Mouse (Mus musculus): ENCODE data around the gene Plekho1.

Gene Plekho1

DNA sequence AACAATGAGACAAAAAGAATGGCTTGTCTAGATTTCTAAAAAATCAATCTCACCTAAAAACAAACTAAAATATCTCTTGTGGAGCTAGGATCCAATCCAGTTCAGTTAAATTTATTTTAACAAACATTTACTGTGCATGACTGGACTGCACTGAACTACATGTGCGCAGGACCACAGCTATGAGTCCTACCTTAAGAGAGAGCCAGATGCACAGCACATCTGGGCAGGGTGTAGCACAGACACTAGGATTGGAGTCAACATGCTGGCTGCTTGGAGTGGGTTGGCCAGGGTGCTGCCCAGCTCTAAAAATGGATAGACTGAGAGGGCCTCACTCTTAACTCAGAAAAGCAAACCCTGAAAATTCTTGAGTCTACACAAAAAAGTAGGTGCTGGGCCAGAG, 5.8 kb upstream of the Plekho1 start:
- DNase-seq, result no peak

DNA sequence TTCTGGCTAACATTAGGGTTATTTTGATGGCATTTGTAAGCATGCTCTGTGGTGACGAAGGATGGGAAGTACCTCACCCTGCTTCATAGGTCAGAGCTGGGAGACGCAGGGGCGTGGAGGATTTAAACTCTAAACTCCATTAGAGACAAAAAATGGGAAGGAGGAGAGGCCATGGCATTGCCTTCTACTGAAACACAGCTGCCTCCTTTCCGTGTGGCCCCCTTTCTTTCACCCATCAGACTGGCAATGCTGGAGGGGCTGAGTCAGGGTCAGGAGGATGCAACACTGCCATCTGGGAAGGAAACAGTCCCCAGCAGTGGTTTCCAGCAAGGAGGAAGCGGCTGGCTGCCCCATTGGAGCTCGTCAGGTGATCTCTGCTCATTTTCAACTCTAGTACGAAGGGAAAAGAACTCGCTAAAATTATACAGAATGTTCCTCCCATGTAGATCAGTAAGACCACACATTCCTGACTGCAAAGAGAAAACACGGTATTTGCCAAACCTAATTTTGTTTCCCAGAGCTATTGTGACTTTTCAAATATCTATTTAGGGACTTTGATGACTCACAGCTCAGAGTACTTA, 5.2 kb upstream of the Plekho1 start:
- DNase-seq, result no peak

DNA sequence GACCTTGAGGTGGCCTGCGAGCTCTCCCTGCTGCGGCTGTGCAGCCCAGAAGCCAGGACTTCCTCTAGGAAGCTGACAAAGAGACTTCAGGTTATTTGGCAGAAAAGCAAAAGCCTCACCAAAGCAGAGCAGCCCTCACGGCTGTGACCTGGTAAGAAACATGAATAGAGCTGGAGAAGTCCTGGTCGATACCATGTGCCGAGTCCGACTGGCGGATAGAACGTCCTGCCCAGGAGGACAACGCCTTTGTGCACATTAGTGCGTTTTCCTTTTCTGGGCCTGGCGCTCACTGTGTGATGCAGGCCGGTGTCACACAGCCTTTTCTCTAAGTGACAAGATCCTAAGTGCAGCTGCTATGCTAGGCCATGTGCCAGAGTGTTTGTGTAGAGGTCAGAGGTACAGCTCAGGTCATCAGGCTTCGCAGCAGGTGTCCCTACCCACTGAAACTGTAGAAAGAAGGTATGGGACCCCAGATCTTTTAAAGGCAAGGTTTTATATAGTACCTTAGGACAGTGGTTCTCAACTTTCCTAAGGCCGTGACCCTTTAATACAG, 4.4 kb upstream of the Plekho1 start:
- no peak for DNase-seq

DNA sequence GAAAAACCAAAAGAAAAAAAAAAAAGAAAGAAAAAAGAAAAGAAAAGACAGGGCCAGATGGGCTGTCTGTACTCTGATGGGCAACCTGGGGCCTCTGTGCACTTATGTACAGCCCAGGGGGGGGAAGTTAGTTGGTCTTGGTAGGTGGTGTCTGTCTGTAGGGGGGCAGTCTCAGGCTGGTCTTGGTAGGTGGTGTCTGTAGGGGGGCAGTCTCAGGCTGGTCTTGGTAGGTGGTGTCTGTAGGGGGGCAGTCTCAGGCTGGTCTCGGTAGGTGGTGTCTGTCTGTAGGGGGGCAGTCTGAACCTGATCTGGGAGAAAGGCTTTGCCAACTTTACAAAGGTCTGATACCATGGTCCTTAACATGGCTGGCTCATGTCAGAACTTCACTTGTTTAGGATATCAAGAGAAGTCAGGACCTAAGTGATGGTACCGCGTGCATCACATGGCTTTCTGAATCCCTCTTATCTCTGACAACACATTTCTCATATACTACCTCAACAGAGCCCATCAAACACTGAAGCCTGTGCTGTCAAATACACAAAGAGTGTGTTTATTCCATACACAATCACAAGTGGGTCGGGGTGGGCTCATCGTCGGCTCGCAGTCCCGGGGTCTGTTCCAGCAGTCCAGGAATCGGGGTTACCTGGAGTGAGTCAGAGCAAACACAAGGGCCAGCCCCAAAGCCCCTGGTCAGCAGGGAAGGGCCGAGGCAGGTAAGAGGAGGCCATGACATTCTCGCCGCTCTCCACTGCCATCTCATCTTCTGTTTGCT, 3.7 kb upstream of the Plekho1 start:
- no peak for DNase-seq

DNA sequence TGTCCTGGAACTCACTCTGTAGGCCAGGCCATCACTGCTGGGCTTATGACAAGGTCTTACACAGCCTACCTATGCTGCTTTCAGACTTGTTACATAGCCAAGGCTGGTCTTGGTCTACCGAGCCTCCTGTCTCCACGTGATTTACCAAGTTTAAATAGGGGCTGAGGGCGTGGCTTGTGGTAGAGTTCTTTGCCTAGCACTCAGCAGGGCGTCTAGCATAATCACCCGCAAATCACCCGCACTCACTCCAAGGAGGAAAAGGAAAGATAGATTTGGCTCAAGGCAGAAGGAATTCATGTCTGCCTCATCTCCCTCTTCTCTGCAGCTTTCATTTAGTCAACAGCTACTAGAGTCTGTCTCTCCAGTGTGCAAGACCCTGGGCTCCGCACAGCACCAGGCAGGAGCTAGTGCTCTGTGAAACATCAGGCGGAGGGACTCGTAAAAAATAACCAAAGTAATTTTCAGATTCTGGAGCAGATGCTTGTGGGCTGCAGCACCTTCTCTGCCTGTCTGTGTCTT, 1.5 kb upstream of the Plekho1 start:
- DNase-seq, result peak in 1 of 2 experiments; percentile 43

DNA sequence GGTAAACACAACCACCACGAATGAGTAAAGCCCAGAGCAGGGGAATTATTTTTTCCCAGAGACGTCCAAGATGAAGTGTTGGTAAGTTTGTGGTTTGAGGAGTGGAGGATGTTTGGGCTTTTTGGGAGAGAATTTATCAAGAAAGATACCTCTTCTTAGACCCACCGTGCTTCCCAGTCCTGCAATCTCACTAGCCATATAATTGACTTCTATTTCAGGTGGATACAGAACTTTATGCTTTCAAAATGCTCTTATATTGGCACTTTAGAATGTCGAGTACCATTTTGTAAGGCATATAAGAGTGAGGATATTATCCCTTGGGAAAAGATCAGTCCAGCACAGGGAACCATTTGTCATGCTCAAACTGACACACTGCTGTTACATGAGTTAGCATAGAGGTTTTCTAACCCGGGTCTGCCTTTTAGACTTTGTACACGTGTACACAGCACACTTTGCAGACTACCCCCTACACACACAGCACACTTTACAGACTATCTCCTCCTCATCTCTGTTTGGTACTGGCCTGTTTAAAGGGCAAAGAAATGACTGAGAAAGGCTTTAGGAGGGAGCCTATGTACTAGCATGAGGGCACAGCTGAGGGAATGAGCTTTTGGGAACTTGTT, 761 bp upstream of the Plekho1 start:
- DNase-seq, result no peak

DNA sequence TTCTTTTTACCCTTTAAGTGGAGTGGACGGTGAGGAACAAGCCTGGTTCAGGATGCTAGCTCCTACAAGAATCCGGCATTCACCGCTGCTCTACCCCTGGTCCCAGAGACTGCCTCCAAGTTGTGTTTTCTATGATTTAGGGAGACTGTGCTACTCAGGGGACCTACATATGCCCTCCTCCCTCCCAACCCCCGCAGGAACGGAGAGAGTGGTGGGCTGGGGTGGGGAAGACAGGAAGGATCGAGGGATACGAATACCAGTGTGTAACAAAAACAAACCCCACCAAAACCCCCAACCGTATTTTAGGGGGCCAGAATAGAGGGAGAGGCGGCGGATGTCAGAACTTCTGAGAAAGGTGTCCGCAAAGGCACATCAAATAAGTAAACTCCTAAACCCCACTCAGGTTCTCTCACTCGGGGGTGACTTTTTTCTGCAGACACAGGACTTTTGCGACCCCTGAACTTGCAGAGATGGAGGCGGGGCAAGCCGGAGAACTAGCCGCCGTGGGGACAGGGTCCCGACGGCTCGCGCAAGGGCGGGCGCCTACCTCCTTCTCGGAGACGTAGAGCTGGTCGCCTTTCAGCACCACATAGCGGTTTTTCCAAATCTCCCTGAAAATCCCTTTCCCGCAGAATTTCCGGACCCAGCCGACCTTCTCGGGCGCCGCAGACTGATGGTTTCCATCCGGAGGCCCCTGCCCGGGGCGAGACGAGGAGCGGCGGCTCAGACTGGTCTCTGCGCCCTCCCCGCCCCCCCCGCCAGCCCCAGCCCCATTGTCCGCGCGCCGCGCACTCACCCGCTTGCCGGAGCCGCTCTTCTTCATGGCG, 613 bp downstream of the Plekho1 start:
- DNase-seq, result peak in 1 of 2 experiments; percentile 30

DNA sequence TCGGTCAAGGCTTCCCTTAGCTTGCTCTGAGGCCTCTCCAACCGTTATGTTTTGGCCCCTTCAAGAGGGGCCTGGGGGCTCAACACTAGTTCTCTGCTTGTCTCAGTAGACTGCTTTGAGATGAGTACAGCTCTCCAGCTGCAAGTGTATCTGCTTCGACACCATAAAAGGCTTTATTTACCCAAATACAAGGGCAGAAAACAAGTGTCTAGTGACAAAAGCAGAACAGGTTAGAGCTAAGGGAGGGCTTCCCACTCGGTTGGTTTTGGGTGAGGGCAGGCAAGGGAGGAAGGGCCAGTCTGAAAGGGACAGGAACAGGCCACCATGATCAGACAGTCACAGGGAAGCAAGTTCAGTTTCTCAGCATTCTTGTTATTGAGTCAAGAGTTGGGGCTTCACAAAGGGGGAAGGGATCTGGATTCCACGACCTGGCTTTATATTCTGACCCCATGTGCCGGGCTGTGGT, 1.4 kb downstream of the Plekho1 start:
- DNase-seq, result no peak

DNA sequence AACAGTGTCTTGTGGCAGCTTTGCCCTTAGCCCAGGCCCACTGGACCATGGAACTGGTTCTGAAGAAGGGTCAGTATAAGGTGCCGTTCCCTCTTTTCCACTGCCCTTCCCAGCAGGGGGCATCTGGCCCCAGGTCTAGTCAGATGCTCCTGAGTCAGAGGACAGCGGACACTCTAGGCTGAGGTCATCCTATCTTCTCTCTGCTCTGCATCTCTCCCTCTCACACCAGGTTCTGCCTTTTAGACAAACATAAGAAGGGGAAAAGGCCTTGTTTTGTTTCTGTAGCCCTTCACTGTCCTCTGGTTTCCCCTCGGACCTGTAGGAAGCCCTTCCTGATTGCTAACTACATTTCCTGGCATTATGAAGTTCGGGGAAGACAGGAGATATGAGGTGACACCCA, 1.9 kb downstream of the Plekho1 start:
- DNase-seq, result no peak

DNA sequence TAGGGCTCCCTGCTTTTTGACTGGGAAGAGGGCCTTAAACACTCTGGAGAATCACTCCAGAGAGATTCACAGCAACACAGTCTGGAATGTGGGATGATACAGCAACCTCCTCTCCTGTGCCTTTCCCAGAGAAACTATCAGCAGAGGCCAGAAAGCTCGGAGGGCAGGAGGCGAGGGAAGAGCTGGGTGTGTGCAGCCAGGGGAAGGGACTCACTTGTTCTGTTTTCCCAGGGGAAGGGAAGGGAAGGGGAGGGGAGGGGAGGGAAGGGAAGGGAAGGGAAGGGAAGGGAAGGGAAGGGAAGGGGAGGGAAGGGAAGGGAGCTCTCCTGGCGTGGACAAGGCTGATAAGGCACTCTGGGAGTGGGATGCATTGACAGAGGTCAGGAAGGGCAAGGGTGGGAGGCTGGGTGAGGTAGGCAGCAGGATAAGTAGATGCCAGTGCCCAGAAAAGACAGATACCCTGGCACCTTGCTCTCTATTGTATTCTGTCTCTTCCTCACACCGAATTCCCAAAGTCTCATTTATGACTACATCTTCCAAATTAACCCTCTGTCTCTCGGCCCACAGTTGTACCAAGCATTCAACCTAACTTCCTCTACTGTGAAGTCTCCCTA, 2.7 kb downstream of the Plekho1 start:
- DNase-seq, result no peak

DNA sequence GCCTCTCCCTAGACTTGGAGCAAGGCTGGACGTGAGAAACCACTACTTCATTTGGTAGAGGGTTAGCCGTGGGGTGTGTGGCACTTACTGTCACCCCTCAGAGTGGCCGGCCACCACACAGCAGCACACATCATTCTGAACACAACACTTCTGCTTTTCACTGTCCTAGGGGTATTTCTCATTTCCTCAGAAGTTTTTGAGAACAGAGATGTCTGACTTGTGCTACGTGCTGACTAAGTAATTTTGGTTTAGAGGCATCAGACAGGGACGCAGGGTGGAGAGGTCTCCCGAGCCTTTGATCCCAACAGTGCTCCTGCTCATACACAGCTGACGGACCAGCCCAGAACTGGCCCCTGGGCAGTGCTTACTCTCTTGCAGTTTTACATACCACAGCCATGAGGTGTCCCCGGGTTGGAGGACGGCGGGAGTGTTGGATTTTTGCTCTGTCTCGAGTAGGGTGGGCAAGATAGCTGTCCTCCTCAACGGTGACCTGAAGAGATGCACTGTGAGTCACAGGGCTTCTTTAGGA, 5.3 kb downstream of the Plekho1 start:
- DNase-seq, result no peak

DNA sequence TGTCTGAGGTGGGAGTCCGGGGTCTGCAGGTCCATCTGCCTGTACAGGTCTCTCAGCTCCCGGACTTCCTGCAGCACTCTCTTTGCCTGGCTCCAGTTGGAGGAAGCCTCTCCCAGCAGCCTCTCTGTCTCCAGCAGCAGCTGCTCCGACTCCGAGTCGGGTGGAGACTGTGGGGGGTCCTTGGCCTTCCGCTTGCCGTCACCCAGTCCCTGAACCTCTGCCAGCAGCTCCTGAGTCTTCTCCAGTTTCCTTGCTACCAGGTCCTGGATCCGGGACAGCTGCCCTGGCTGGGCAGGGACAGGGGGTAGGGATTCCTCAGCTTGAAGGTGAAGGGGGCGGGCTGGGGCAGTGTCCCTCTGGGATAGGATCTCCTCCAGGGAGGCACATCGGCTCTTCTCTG, 6.8 kb downstream of the Plekho1 start:
- no peak for DNase-seq

DNA sequence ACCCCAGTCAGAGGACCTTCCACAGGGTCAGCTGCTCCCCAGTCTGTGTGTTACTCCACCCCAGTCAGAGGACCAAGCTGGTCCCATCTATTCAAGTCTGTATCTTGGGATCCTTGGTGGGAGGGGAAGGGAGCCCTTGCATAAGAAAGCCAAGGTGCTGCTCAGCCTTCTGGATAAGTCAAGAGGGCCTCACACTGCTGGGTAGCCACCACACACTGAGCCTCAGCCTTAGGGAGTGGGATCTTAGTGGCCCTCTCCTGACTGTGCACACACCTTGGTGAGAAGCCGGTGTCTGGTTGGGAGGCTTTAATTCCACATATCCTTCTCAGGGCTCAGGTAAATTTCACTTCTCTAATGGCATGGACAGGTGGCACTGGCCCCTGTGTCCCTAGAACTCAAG, 7.7 kb downstream of the Plekho1 start:
- DNase-seq, result no peak

DNA sequence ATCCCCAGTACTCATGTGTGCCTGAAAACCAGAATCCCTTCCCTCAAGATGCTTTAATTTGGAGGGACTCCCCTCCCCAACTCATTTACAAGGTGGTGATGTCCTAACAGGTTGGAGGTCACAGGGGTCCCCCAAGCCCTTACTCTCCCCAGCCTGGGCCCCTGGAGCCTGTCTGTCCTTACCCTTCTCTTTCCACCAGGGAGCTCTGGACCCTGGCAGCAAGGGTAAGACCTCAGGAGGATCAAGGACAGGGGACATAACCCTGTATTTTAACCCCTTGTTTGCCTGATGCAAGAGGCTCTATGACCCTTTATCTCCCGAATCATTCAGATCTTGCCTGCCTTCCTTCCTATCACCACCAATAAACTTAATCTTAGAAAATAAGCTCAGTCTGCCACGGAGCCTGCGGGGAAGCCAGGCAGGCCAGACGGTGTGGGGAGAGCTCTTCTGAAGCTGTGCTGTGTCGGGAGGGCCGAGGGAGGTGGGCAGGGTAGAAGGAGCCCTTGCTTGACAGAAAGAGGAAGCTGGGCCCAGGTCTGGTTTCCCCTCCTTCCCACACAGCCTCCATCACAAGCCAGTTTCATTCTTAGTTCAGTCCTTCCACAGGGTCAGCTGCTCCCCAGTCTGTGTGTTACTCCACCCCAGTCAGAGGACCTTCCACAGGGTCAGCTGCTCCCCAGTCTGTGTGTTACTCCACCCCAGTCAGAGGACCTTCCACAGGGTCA, 8.3 kb downstream of the Plekho1 start:
- DNase-seq, result no peak

DNA sequence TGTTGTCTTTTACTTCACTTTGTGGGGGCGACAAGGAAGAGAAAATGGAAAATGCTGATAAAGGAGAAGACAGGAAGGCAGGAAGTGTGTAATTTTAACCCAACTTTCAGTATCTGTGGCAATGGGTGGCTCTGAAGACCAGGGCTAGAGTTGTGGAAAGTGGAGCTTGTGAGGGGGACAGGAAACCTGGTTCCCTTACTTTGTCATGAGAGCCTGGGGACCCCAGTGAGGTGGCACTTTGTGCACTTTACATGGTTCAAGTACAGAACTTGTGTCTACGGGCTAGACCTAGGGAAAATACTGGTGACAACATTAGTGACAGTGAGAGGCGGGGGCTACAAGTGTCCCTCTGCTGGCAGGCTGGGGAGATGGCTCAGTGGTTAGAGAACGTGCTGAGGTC, 8.8 kb downstream of the Plekho1 start:
- DNase-seq, result no peak

DNA sequence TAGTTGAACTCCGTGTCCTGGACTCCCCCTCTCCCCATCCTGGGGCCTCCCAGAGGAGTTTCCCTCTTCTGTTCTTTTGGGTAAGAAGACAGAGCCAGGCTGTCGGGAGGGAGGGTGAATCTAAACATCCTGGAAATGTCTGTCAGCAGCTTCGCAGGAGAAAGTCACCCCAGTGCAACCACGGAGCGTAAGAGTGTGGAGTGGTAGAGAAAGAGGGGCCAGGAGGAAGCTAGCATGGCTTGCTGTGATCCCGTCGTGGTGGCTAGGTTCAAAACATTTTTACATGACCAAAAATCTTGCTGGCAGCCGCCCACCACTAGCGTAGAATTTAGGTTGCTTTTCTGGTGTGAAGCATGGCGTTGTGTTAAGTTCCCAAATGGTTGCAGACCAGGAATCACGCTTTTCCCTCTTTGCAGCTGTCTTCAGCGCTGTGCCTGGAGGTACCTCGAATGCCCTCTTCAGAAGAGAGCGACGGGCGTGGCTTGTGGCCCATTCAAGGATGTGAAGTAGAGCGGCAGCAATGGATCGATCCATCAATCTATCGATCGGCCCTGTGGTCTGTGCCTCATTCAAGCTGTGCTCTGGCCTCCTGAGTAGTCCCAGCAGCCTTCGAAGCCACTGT, 9.7 kb downstream of the Plekho1 start:
- DNase-seq, result no peak

DNA sequence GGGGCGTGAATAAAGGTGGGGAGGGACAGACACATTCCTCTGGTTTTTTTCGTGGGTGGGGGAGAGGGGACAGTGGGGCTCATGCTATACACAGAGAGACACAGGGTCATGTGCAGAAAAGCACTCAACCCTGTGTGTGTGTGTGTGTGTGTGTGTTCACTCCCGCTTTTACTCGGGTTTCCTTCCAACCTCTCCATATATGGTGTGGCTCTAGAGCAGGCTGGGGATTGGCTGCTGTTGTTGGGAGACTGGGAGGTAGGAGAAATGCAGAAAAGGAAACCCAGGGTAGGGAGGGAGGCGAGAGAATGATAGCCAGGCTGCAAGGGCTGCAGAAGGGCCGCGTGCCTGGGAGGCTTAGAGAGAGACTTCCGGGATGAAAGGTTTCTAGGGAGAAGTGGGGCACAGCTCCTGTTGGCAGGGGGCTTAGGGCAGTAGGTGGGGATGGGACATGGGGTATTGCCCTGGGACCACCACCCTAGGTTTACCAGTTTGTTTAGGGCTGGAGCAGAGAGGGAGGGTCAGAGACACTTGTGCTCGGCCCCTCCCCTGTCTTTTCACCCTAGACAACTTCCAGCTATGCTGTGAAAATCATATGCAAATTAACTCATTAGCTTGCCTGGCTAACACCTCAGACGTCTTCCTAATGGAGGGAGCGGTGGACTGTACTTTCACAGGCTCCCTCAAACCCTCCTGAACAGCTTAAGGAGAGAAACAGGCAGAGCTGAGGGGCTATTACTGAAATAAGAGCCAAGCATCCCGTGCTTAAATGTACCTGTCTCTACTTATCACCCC, 10.4 kb downstream of the Plekho1 start:
- DNase-seq, result no peak

DNA sequence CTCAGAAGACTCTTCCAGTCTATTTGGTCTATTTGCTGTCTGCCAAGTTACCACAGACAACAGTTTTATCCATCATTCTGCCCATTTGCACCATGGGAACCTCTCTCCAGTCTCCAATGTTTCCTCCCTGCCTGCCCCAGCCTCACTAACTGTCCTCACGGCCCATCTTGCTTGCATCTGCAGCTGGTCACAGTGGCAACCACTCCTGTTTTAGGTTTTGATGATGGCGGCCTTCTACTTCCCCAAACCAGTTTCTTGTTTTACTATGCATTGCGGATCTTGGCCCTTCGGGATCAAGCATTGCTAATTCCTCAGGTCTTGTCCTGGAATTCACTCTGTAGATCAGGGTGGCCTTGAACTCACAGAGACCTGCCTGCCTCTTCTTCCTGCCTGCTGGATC, 13.7 kb downstream of the Plekho1 start:
- DNase-seq, result no peak

DNA sequence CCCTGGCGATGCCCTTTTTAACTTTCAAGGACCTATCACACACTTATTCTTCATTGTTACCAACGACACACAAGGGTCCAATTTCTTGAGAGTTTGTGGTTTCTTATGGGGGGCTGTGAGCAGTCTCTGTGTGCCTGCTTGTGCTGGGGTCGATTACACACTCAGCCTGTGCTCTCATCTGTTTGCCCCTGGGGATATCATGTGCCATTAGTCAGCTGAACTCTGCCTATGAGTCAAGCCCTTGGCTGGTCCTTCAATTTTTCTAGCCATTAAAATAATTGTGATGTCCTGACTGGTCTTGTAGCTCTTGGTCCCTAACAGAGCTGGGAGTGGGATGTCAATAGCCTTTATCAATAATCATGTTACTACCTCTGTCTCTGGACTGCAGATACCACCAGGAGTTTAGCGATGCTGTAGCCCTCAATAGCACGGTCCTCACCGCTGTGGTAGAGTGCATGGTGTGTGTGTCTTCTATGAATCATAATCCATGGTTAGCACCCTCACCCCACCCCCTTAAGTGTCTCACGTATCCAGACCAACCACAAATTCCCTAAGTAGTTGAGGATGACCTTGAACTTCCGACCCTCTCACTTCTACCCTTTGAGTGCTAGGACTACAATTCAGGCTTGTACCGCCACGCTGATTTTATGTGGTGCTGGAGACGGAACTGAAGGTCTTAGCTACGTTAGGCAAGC, 15.4 kb downstream of the Plekho1 start:
- no peak for DNase-seq

All from thymus, adult 18-20 months (tissue).